Mouse (Mus musculus) cerebellum, adult 2 months (tissue): Measurements from ENCODE around the gene Cdc20b.

ENCODE experiments used
- CTCF ChIP-seq: fragments of 200-500 bp; IDR thresholded peaks from 2 replicates; pipeline ENCODE4 v1.5.1; 2011; ENCODE audit warnings: low read depth, mild to moderate bottlenecking, control low read depth, low read length, moderate library complexity, borderline replicate concordance; ENCODE audit not compliant: insufficient read depth
- POLR2A ChIP-seq: fragments of 200-500 bp; IDR thresholded peaks from 2 replicates; pipeline ENCODE4 v1.6.1; 2011; ENCODE audit warnings: low read length, control low read depth, borderline replicate concordance; ENCODE audit not compliant: insufficient read depth

- TF ChIP-seq CTCF (no peak), POLR2A (no peak)
Measured at GRCm38 (mm10) chr13:112989541-112989940, 45.4 kb upstream of the Cdc20b start.
